Mouse (Mus musculus) heart, embryonic 16.5 days (tissue): ENCODE measurements around the gene Tgfbr2. TPM values are rescaled to one million over a fixed set of nuclear protein-coding genes. Genes with fewer than 3 reads are reported as not detected.

Experiments used
- ATAC-seq: fragments of 200-750 bp; cut with Nextera tagmentation; replicated peaks from 2 replicates; pipeline ENCODE4 v1.8.0; 2017; ENCODE audit warnings: moderate number of reproducible peaks; ENCODE audit not compliant: insufficient read depth, low FRiP score; ENCODE audit errors: extremely low read depth
- H3K27ac ChIP-seq: fragments of 300-500 bp; sonication (generic); 2 replicates; pipeline ENCODE4 v1.5.1; 2014; ENCODE audit warnings: mild to moderate bottlenecking, low read length, control low read depth, moderate library complexity
- H3K27me3 ChIP-seq: fragments of 300-500 bp; sonication (generic); 2 replicates; pipeline ENCODE4 v1.6.1; 2014; ENCODE audit warnings: low read length, mixed read lengths; ENCODE audit not compliant: control insufficient read depth, insufficient read depth
- H3K36me3 ChIP-seq: fragments of 300-500 bp; sonication (generic); 2 replicates; pipeline ENCODE4 v1.6.1; 2014; ENCODE audit not compliant: control insufficient read depth, insufficient read depth
- H3K4me1 ChIP-seq: fragments of 300-500 bp; sonication (generic); 2 replicates; pipeline ENCODE4 v1.6.1; 2014; ENCODE audit warnings: low read length, mixed read lengths; ENCODE audit not compliant: control insufficient read depth, insufficient read depth
- H3K4me2 ChIP-seq: fragments of 300-500 bp; sonication (generic); 2 replicates; pipeline ENCODE4 v1.6.1; 2014; ENCODE audit warnings: low read depth, mild to moderate bottlenecking, control low read depth, low read length
- H3K4me3 ChIP-seq: fragments of 300-500 bp; sonication (generic); 2 replicates; pipeline ENCODE4 v1.5.1; 2014; ENCODE audit warnings: mild to moderate bottlenecking, control low read depth, low read length
- H3K9ac ChIP-seq: fragments of 300-500 bp; sonication (generic); 2 replicates; pipeline ENCODE4 v1.6.1; 2014; ENCODE audit warnings: low read length, control low read depth
- H3K9me3 ChIP-seq: fragments of 300-500 bp; sonication (generic); replicated peaks from 2 replicates; pipeline ENCODE4 v1.6.1; 2016; ENCODE audit warnings: low read length; ENCODE audit not compliant: control insufficient read depth
- WGBS: fragments of 180-500 bp; shearing (Covaris S2); extraction: QIAGEN DNeasy Blood & Tissue Kit; methylation state at CpG from one replicate; pipeline ENCODE4 v1.1.7; 2014; 5-methylcytosine and 5-hydroxymethylcytosine counted together
- polyA plus RNA-seq: library from polyadenylated mRNA; unstranded; fragments of >200 nt; fragmentation: Nextera tagmentation; extraction: Ambion mirVana; gene quantifications from 2 replicates; pipeline ENCODE4 v1.2.1, GENCODE M21; 2015

The Tgfbr2 gene
- polyA plus RNA-seq, 1 experiment from 2014 or later, result 23.7 TPM

DNA sequence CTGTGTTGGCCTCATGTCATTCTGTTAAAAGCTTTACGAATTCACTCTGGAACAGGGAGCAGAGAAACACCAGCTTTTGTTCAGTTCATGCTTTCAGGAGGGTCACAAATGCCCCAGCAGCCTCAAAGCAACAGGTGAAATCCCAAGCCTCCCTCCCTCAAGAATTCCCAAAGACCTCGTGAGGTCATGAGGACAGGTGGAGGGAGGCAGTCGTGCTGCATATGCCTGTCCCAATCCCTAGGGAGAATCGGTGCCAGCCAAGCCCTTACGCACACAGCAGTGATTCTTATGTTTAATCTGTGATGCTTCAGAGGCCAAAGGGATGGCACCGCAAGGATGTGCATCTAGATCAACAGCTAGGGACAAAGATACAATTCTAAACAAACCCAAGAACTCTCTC lies 39.0 kb downstream of the Tgfbr2 start:
- no peak for ATAC-seq
- H3K9ac ChIP-seq, result no peak overlapping the region
- no peak overlapping the region for H3K4me2 ChIP-seq
- 77% methylated on average over 6 of the region's 6 CpGs for WGBS
- H3K27ac ChIP-seq, result no peak overlapping the region
- peaks cover 3% of the 10 kb centered on the region; the same call in 1 of the 2 replicates for H3K36me3 ChIP-seq
- H3K4me3 ChIP-seq, result no peak overlapping the region
- no peaks in the 10 kb centered on the region for H3K9me3 ChIP-seq
- peaks cover 19% of the 10 kb centered on the region for H3K4me1 ChIP-seq
- no peaks in the 10 kb centered on the region for H3K27me3 ChIP-seq

GRCm38 (mm10) chr9:116134488-116134887 lies 40.7 kb downstream of the Tgfbr2 start:
- H3K9me3 ChIP-seq, result no peaks in the 10 kb centered on the region
- ATAC-seq, result no peak
- H3K4me1 ChIP-seq, result peaks cover 13% of the 10 kb centered on the region
- H3K36me3 ChIP-seq, result peaks cover 11% of the 10 kb centered on the region
- no peak overlapping the region for H3K9ac ChIP-seq
- 89% methylated on average over 2 of the region's 2 CpGs for WGBS
- no peaks in the 10 kb centered on the region for H3K27me3 ChIP-seq
- H3K4me2 ChIP-seq, result no peak overlapping the region
- no peak overlapping the region for H3K4me3 ChIP-seq
- H3K27ac ChIP-seq, result no peak overlapping the region

DNA sequence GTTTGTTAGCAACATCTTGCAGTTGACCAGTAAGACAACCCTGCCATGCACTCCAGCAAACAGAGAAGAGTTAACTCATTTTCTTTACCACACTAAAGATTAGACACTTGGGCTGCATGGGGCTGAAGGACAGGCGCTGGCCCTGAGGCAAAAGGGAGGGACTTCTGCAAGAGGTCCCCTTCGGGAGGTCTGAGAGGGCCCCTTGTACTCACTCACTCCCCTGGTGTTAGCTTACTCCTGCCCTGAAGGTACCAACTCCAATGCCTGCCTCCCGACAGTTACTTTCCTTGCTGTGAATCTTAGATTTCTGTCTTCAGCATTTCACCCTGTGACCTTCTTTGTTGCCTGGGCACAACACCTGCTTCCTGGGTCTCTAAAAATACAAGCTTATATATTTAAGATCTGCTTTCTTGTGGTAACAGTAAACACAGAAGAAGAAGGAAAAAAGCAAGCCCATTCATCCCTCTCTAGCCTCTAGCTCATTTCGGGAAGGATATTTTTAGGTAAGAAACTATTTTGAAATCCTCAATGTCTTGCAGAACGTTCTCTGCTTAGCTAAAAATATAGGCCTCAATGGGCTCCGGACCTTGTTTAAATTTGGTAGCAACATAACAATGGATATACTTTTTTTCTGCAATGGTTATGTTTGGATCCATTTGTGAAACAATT lies 41.7 kb downstream of the Tgfbr2 start:
- no peak for ATAC-seq
- peaks cover 13% of the 10 kb centered on the region for H3K4me1 ChIP-seq
- H3K27me3 ChIP-seq, result no peaks in the 10 kb centered on the region
- WGBS, result 54% methylated on average over 6 of the region's 6 CpGs
- peaks cover 16% of the 10 kb centered on the region for H3K36me3 ChIP-seq
- no peaks in the 10 kb centered on the region for H3K9me3 ChIP-seq
- no peak overlapping the region for H3K27ac ChIP-seq
- H3K4me3 ChIP-seq, result no peak overlapping the region
- no peak overlapping the region for H3K9ac ChIP-seq
- H3K4me2 ChIP-seq, result no peak overlapping the region

GRCm38 (mm10) chr9:116128886-116129285 lies 46.3 kb downstream of the Tgfbr2 start:
- 62% methylated on average over 3 of the region's 3 CpGs for WGBS
- Histone ChIP-seq H3K4me3 (no peak overlapping the region), H3K36me3 (peaks cover 28% of the 10 kb centered on the region), H3K9me3 (no peaks in the 10 kb centered on the region), H3K27ac (no peak overlapping the region), H3K27me3 (no peaks in the 10 kb centered on the region), H3K9ac (no peak overlapping the region), H3K4me2 (no peak overlapping the region), H3K4me1 (peaks cover 3% of the 10 kb centered on the region)
- ATAC-seq, result no peak

DNA sequence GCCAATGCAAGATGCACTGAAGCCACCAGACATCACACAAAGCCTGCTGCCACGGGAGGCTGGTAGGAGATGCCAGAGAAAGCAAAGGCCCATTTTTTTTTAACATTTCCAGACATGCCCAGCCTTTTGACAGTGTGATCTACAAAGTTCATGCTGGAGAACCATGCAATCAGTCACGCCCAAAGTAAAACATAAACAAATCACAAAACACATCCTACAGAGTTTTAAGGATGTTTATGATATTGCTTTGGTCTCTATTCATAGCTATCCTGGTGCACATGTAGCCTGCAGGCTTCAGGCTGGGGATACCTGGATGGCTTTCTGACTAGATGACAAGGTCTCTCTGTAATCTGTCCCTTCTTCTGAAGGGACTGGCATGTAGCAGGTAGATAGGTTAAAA lies 46.8 kb downstream of the Tgfbr2 start:
- Histone ChIP-seq H3K9me3 (no peaks in the 10 kb centered on the region), H3K36me3 (peaks cover 28% of the 10 kb centered on the region), H3K4me2 (no peak overlapping the region), H3K4me1 (peaks cover 3% of the 10 kb centered on the region), H3K4me3 (no peak overlapping the region), H3K27ac (no peak overlapping the region), H3K27me3 (no peaks in the 10 kb centered on the region), H3K9ac (no peak overlapping the region)
- 73% methylated on average over 2 of the region's 2 CpGs for WGBS
- ATAC-seq, result no peak

GRCm38 (mm10) chr9:116126494-116126893 lies 48.7 kb downstream of the Tgfbr2 start:
- H3K27ac ChIP-seq, result no peak overlapping the region
- no peaks in the 10 kb centered on the region for H3K27me3 ChIP-seq
- peaks cover 31% of the 10 kb centered on the region for H3K36me3 ChIP-seq
- no peaks in the 10 kb centered on the region for H3K9me3 ChIP-seq
- no peak for ATAC-seq
- H3K4me1 ChIP-seq, result peaks cover 10% of the 10 kb centered on the region
- 78% methylated on average over 4 of the region's 4 CpGs for WGBS
- H3K9ac ChIP-seq, result no peak overlapping the region
- H3K4me2 ChIP-seq, result no peak overlapping the region
- no peak overlapping the region for H3K4me3 ChIP-seq

- Histone ChIP-seq H3K4me1 (peaks cover 18% of the 10 kb centered on the region), H3K9ac (no peak overlapping the region), H3K4me2 (no peak overlapping the region), H3K9me3 (no peaks in the 10 kb centered on the region), H3K27me3 (no peaks in the 10 kb centered on the region), H3K4me3 (no peak overlapping the region), H3K27ac (peak overlapping the region; percentile 77), H3K36me3 (peaks cover 19% of the 10 kb centered on the region)
- 43% methylated on average over 9 of the region's 9 CpGs for WGBS
- ATAC-seq, result peak; percentile 71
Observed at GRCm38 (mm10) chr9:116122969-116123589, 52.1 kb downstream of the Tgfbr2 start.

DNA sequence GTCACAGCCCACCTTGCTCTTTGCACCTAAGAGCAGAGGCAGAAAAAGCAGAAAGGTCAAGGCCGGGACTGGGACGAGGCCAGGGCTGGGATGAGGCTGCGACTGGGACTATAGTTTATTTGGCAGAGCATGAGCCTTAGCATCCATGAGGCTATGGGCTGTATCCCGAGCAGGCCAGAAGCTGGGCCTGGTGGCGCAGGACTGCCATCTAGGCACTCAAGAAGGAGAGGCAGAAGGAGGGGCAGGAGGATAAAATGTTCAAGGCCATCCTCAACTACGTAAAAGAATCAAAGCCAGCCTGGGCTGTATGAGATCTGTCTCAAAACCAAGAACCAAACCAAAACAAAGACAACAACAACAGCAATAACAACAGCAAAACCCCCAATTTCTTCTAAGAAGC lies 52.6 kb downstream of the Tgfbr2 start:
- Histone ChIP-seq H3K4me2 (no peak overlapping the region), H3K27me3 (no peaks in the 10 kb centered on the region), H3K9me3 (no peaks in the 10 kb centered on the region), H3K4me3 (no peak overlapping the region), H3K27ac (peak overlapping the region; percentile 77), H3K36me3 (peaks cover 19% of the 10 kb centered on the region), H3K9ac (no peak overlapping the region), H3K4me1 (peaks cover 18% of the 10 kb centered on the region)
- WGBS, result 71% methylated on average over 6 of the region's 6 CpGs
- no peak for ATAC-seq

DNA sequence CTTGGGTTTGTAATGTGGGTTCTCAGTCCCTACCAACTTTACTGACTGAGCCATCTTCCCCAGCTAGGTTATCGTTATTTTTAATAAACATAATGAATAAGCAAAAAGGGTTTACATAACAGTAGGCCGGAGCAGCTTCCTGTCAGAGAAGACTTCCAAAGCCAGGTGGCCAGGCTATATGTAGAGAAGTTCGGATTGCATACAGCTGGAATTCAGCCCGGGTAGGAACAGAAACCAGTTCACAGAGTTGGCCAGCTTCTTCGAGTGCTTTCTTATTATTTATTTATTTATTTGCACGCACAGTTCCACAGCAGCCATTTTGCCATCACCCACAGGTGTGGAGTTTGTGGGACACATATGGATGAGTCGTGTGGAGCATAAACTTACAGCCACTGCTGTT lies 53.7 kb downstream of the Tgfbr2 start:
- Histone ChIP-seq H3K27ac (peak overlapping the region; percentile 32; the same call in 1 of the 2 replicates), H3K36me3 (peaks cover 19% of the 10 kb centered on the region)
- 75% methylated on average over 7 of the region's 7 CpGs for WGBS

More for the DNA sequence above, 53.7 kb downstream of the Tgfbr2 start:
- H3K4me3 ChIP-seq, result no peak overlapping the region
- H3K4me2 ChIP-seq, result no peak overlapping the region
- peaks cover 18% of the 10 kb centered on the region for H3K4me1 ChIP-seq
- no peaks in the 10 kb centered on the region for H3K9me3 ChIP-seq
- no peak for ATAC-seq
- H3K27me3 ChIP-seq, result no peaks in the 10 kb centered on the region
- H3K9ac ChIP-seq, result no peak overlapping the region
